Mouse (Mus musculus) embryonic facial prominence, embryonic 10.5 days (tissue): Measurements from ENCODE around the gene Rpl10a. TPM values are rescaled to one million over a fixed set of nuclear protein-coding genes. Genes with fewer than 3 reads are reported as not detected.
"Not testable (repeated sequence)": the region's sequence is repeated elsewhere in the genome, so short reads cannot be mapped to it uniquely, and the experiment has no call there.

Source experiments
- DNase-seq: peaks from one replicate; pipeline ENCODE4 v3.0.0-alpha.2; 2017; ENCODE audit warnings: low spot score
- H3K27ac ChIP-seq: fragments of 300-500 bp; sonication (generic); replicated peaks from 2 replicates; pipeline ENCODE4 v1.5.1; 2016; ENCODE audit warnings: mild to moderate bottlenecking
- H3K27me3 ChIP-seq: fragments of 300-500 bp; sonication (generic); replicated peaks from 2 replicates; pipeline ENCODE4 v1.6.1; 2016; ENCODE audit warnings: low read depth, mild to moderate bottlenecking; ENCODE audit not compliant: poor library complexity, severe bottlenecking
- H3K36me3 ChIP-seq: fragments of 300-500 bp; sonication (generic); replicated peaks from 2 replicates; pipeline ENCODE4 v1.6.1; 2016; ENCODE audit warnings: mild to moderate bottlenecking, moderate library complexity
- H3K4me1 ChIP-seq: fragments of 300-500 bp; sonication (generic); 2 replicates; pipeline ENCODE4 v1.6.1; 2016
- H3K4me3 ChIP-seq: fragments of 300-500 bp; sonication (generic); 2 replicates; pipeline ENCODE4 v1.5.1; 2016; ENCODE audit warnings: mild to moderate bottlenecking, moderate library complexity
- H3K9me3 ChIP-seq: fragments of 300-500 bp; sonication (generic); 2 replicates; pipeline ENCODE4 v1.6.1; 2016; ENCODE audit warnings: mild to moderate bottlenecking
- WGBS: fragments of 180-500 bp; shearing (Covaris S2); methylation state at CpG from one replicate; pipeline ENCODE4 v1.1.7; 2016; 5-methylcytosine and 5-hydroxymethylcytosine counted together
- polyA plus RNA-seq: library from polyadenylated mRNA; unstranded; fragments of >200 nt; fragmentation: Nextera tagmentation; extraction: Ambion mirVana; gene quantifications from 2 replicates; pipeline ENCODE4 v1.2.1, GENCODE M21; 2016

Gene Rpl10a
- polyA plus RNA-seq, 1 experiment from 2014 or later, result 546 TPM

- DNase-seq, result no peak
- WGBS, result 71% methylated on average over 5 of the region's 5 CpGs
- no peak overlapping the region; the same call in 1 of the 2 replicates for H3K27ac ChIP-seq
Measured at GRCm38 (mm10) chr17:28311366-28312132, 16.7 kb upstream of the Rpl10a start.

GRCm38 (mm10) chr17:28312232-28313211 lies 15.7 kb upstream of the Rpl10a start:
- Histone ChIP-seq H3K9me3 (no peaks in the 10 kb centered on the region), H3K27ac (peak overlapping the region; percentile 96), H3K27me3 (no peaks in the 10 kb centered on the region), H3K4me1 (peaks cover 55% of the 10 kb centered on the region), H3K36me3 (peaks cover 22% of the 10 kb centered on the region), H3K4me3 (peak overlapping the region; percentile 94)
- DNase-seq, result peak; percentile 58
- WGBS, result 29% methylated on average over 17 of the region's 17 CpGs

More at GRCm38 (mm10) chr17:28311366-28312132, 16.7 kb upstream of the Rpl10a start:
- H3K4me1 ChIP-seq, result peaks cover 47% of the 10 kb centered on the region
- peaks cover 12% of the 10 kb centered on the region for H3K36me3 ChIP-seq
- H3K4me3 ChIP-seq, result no peak overlapping the region
- H3K27me3 ChIP-seq, result no peaks in the 10 kb centered on the region
- no peaks in the 10 kb centered on the region for H3K9me3 ChIP-seq

- Histone ChIP-seq H3K36me3 (peaks cover 30% of the 10 kb centered on the region), H3K27me3 (no peaks in the 10 kb centered on the region), H3K4me1 (peaks cover 50% of the 10 kb centered on the region), H3K27ac (peak within 1 kb of the TSS; percentile 96), H3K9me3 (no peaks in the 10 kb centered on the region), H3K4me3 (peak within 1 kb of the TSS; percentile 94)
- under 1% methylated on average over 69 of the region's 69 CpGs for WGBS
- peak; percentile 100 for DNase-seq
Measured at GRCm38 (mm10) chr17:28313212-28313879, 14.9 kb upstream of the Rpl10a start, which contains the start of gene Fance. TSS of gene Fance (plus strand) at chr17:28313519.

GRCm38 (mm10) chr17:28313880-28314225 lies 14.4 kb upstream of the Rpl10a start:
- DNase-seq, result no peak
- 3% methylated on average over 11 of the region's 11 CpGs for WGBS
- peak overlapping the region; percentile 96 for H3K27ac ChIP-seq
- no peaks in the 10 kb centered on the region for H3K9me3 ChIP-seq
- H3K4me3 ChIP-seq, result peak overlapping the region; percentile 94
- no peaks in the 10 kb centered on the region for H3K27me3 ChIP-seq
- peaks cover 35% of the 10 kb centered on the region for H3K36me3 ChIP-seq
- peaks cover 46% of the 10 kb centered on the region for H3K4me1 ChIP-seq

GRCm38 (mm10) chr17:28315611-28316160 lies 12.6 kb upstream of the Rpl10a start:
- peak; percentile 30 for DNase-seq
- 60% methylated on average over 20 of the region's 20 CpGs for WGBS
- peaks cover 46% of the 10 kb centered on the region for H3K4me1 ChIP-seq
- H3K9me3 ChIP-seq, result no peaks in the 10 kb centered on the region
- H3K36me3 ChIP-seq, result peaks cover 50% of the 10 kb centered on the region
- peak overlapping the region; percentile 38 for H3K4me3 ChIP-seq
- H3K27me3 ChIP-seq, result no peaks in the 10 kb centered on the region
- H3K27ac ChIP-seq, result peak overlapping the region; percentile 60; the same call in 1 of the 2 replicates

GRCm38 (mm10) chr17:28316476-28316875 lies 11.8 kb upstream of the Rpl10a start:
- WGBS, result 88% methylated on average over 9 of the region's 9 CpGs
- Histone ChIP-seq H3K4me3 (no peak overlapping the region; the same call in 1 of the 2 replicates), H3K36me3 (peaks cover 58% of the 10 kb centered on the region)

GRCm38 (mm10) chr17:28317091-28317490 lies 11.2 kb upstream of the Rpl10a start:
- 64% methylated on average over 8 of the region's 8 CpGs for WGBS
- H3K27ac ChIP-seq, result no peak overlapping the region
- H3K36me3 ChIP-seq, result peaks cover 64% of the 10 kb centered on the region
- no peaks in the 10 kb centered on the region for H3K9me3 ChIP-seq
- H3K4me3 ChIP-seq, result no peak overlapping the region
- peaks cover 45% of the 10 kb centered on the region for H3K4me1 ChIP-seq
- DNase-seq, result no peak
- no peaks in the 10 kb centered on the region for H3K27me3 ChIP-seq

More at GRCm38 (mm10) chr17:28316476-28316875, 11.8 kb upstream of the Rpl10a start:
- Histone ChIP-seq H3K27me3 (no peaks in the 10 kb centered on the region), H3K9me3 (no peaks in the 10 kb centered on the region), H3K27ac (no peak overlapping the region), H3K4me1 (peaks cover 46% of the 10 kb centered on the region)
- DNase-seq, result no peak

- peaks cover 39% of the 10 kb centered on the region for H3K4me1 ChIP-seq
- H3K27ac ChIP-seq, result peak overlapping the region; percentile 48; the same call in 1 of the 2 replicates
- 85% methylated on average over 9 of the region's 9 CpGs for WGBS
- H3K9me3 ChIP-seq, result no peaks in the 10 kb centered on the region
- no peak overlapping the region for H3K4me3 ChIP-seq
- H3K36me3 ChIP-seq, result peaks cover 71% of the 10 kb centered on the region
- H3K27me3 ChIP-seq, result no peaks in the 10 kb centered on the region
- DNase-seq, result no peak
Measured at GRCm38 (mm10) chr17:28317725-28318124, 10.5 kb upstream of the Rpl10a start.

- WGBS, result 94% methylated on average over 4 of the region's 4 CpGs
- no peak for DNase-seq
- no peaks in the 10 kb centered on the region for H3K27me3 ChIP-seq
- no peak overlapping the region for H3K4me3 ChIP-seq
- H3K27ac ChIP-seq, result no peak overlapping the region
- H3K9me3 ChIP-seq, result peaks cover 6% of the 10 kb centered on the region; the same call in 1 of the 2 replicates
- peaks cover 92% of the 10 kb centered on the region for H3K36me3 ChIP-seq
- H3K4me1 ChIP-seq, result peaks cover 24% of the 10 kb centered on the region
Measured at GRCm38 (mm10) chr17:28321700-28322099, 6.6 kb upstream of the Rpl10a start.

- 85% methylated on average over 8 of the region's 8 CpGs for WGBS
- no peaks in the 10 kb centered on the region for H3K27me3 ChIP-seq
- no peak for DNase-seq
- H3K36me3 ChIP-seq, result peaks cover 72% of the 10 kb centered on the region
- no peak overlapping the region; the same call in 1 of the 2 replicates for H3K4me3 ChIP-seq
- peaks cover 6% of the 10 kb centered on the region; the same call in 1 of the 2 replicates for H3K9me3 ChIP-seq
- peaks cover 35% of the 10 kb centered on the region for H3K4me1 ChIP-seq
- no peak overlapping the region for H3K27ac ChIP-seq
Measured at GRCm38 (mm10) chr17:28323786-28324185, 4.5 kb upstream of the Rpl10a start.

GRCm38 (mm10) chr17:28324416-28324815 lies 3.9 kb upstream of the Rpl10a start:
- H3K27ac ChIP-seq, DNase-seq, H3K27me3 ChIP-seq, H3K9me3 ChIP-seq, H3K4me3 ChIP-seq: not testable (repeated sequence)
- 94% methylated on average over 7 of the region's 7 CpGs for WGBS
- Histone ChIP-seq H3K4me1 (peaks cover 36% of the 10 kb centered on the region), H3K36me3 (peaks cover 72% of the 10 kb centered on the region)
